Mouse (Mus musculus): Measurements from ENCODE around the gene Sprtn. TPM values are rescaled to one million over a fixed set of nuclear protein-coding genes. Genes with fewer than 3 reads are reported as not detected.

Gene Sprtn
- polyA plus RNA-seq, 1 experiment from 2014 or later, result 9.3 TPM

DNA sequence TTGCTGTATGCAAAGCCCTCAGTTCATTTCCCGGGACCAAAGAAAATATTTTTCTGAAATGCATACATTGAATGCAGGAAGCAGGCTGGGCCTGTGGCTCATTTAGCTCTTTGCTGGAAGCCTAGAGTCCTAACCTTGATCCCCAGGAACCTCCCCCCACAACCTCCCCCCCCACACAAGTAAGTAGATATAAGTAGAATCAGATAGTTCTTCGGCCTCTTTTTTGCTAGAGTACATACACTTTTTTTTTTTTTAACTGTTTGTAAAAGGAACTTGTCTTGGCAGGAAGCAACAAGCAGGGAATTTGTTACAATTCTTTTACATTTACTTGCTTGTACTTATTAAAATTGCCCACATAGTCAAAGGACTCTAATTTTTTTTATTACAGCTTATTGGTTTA lies 53.2 kb downstream of the Sprtn start:
- H3K4me3 ChIP-seq, result peak overlapping the region; percentile 10; the same call in 1 of the 2 replicates
- peak overlapping the region; percentile 92 for H3K4me2 ChIP-seq (replicated peaks)

DNA sequence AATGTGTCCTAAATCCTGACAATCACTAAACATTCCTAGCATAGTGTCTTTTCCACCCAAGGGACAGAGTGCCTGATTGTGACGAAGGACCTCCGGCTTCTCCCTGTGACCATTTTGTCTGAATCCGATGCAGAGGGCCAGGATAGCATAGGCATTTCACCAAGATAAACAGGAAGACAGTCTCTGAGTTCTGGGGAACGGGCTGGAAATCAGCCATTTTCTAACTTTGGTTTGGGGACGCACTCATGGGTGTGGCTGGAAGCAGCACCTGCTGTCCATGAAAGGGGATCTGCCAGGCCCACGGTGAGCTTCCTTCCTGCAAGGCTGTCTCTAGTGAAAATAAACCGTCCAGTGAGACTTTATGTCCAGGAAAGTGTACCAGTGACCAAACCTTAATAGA lies 55.5 kb downstream of the Sprtn start:
- Histone ChIP-seq H3K27ac (no peak overlapping the region), H3K4me2 (replicated peaks) (no peak overlapping the region), H3K4me3 (no peak overlapping the region), H3K36me3 (no peaks in the 10 kb centered on the region), H3K27me3 (no peaks in the 10 kb centered on the region), H3K9ac (no peak overlapping the region), H3K4me1 (peaks cover 9% of the 10 kb centered on the region), H3K9me3 (no peaks in the 10 kb centered on the region)
- no peak for ATAC-seq (ENCODE audit: low FRiP score, low read depth)
- WGBS, result 81% methylated on average over 7 of the region's 7 CpGs

More for the DNA sequence above, 53.2 kb downstream of the Sprtn start:
- H3K9ac ChIP-seq, result peak overlapping the region; percentile 36; the same call in 1 of the 2 replicates
- no peak overlapping the region for H3K27ac ChIP-seq
- H3K9me3 ChIP-seq, result no peaks in the 10 kb centered on the region
- H3K27me3 ChIP-seq, result no peaks in the 10 kb centered on the region
- H3K4me1 ChIP-seq, result peaks cover 27% of the 10 kb centered on the region
- H3K36me3 ChIP-seq, result no peaks in the 10 kb centered on the region
- 63% methylated on average over 2 of the region's 2 CpGs for WGBS
- no peak for ATAC-seq (ENCODE audit: low FRiP score, low read depth)

DNA sequence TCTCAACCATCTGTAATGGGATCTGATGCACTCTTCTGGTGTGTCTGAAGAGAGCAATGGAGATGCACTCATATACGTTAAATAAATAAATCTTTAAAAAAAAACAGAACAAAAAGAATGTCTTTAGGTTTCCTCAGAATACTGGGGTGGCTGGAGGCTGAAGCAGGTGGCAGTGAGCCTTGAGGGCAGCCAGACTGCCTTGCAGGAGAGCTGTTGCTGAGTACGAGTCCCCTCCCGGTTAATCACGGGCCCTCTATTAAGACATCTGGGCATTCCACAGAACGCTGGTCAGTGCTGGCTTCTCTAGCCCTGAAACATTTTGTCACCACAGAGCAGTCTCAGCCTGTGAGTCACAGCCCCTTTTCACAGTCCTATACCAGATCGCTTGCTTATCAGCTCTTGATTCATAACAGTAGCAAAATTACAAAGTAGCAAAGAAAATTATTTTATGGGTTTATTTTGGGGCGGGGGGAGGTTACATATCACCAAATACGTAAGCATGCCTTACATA lies 56.9 kb downstream of the Sprtn start:
- H3K9me3 ChIP-seq, result no peaks in the 10 kb centered on the region
- H3K4me1 ChIP-seq, result peaks cover 11% of the 10 kb centered on the region
- no peak overlapping the region for H3K4me3 ChIP-seq
- WGBS, result 71% methylated on average over 8 of the region's 8 CpGs
- H3K4me2 ChIP-seq (replicated peaks), result no peak overlapping the region
- H3K36me3 ChIP-seq, result no peaks in the 10 kb centered on the region
- no peaks in the 10 kb centered on the region for H3K27me3 ChIP-seq
- ATAC-seq (ENCODE audit: low FRiP score, low read depth), result no peak
- no peak overlapping the region for H3K9ac ChIP-seq
- H3K27ac ChIP-seq, result no peak overlapping the region

Other genes with a start within 250 kb of the Sprtn start
- 26.7 and 30.2 TPM in 2 replicates for gene 2310022B05Rik, start 234.5 kb upstream of the Sprtn start, polyA plus RNA-seq (2015; fragmentation: Nextera tagmentation; extraction: Ambion mirVana)
- gene Ttc13, start 175.9 kb upstream of the Sprtn start, polyA plus RNA-seq (2015; fragmentation: Nextera tagmentation; extraction: Ambion mirVana), result 40.3 and 44.3 TPM in 2 replicates
- 26.0 and 26.6 TPM in 2 replicates for gene Arv1, start 175.7 kb upstream of the Sprtn start, polyA plus RNA-seq (2015; fragmentation: Nextera tagmentation; extraction: Ambion mirVana)
- gene Fam89a, start 146.1 kb upstream of the Sprtn start, polyA plus RNA-seq (2015; fragmentation: Nextera tagmentation; extraction: Ambion mirVana), result 3.2 and 3.7 TPM in 2 replicates
- gene Trim67, start 104.8 kb upstream of the Sprtn start, polyA plus RNA-seq (2015; fragmentation: Nextera tagmentation; extraction: Ambion mirVana), result 0.03 and 0.06 TPM in 2 replicates
- 97.6 and 99.6 TPM in 2 replicates for gene Gnpat, start 34.9 kb upstream of the Sprtn start, polyA plus RNA-seq (2015; fragmentation: Nextera tagmentation; extraction: Ambion mirVana)
- gene 2810004N23Rik, start 34.8 kb upstream of the Sprtn start, polyA plus RNA-seq (2015; fragmentation: Nextera tagmentation; extraction: Ambion mirVana), result 52.7 and 53.9 TPM in 2 replicates
- 8.4 and 8.5 TPM in 2 replicates for gene Exoc8, start 181 bp upstream of the Sprtn start, polyA plus RNA-seq (2015; fragmentation: Nextera tagmentation; extraction: Ambion mirVana)
- gene Egln1, start 51.4 kb downstream of the Sprtn start, polyA plus RNA-seq (2015; fragmentation: Nextera tagmentation; extraction: Ambion mirVana), result 11.9 and 13.5 TPM in 2 replicates
- gene Tsnax, start 115.1 kb downstream of the Sprtn start, polyA plus RNA-seq (2015; fragmentation: Nextera tagmentation; extraction: Ambion mirVana), result 138 and 139 TPM in 2 replicates
- 2.0 and 2.9 TPM in 2 replicates for gene Disc1, start 156.3 kb downstream of the Sprtn start, polyA plus RNA-seq (2015; fragmentation: Nextera tagmentation; extraction: Ambion mirVana)